Mouse (Mus musculus) left cerebral cortex, postnatal 4 days (tissue): ENCODE measurements around the gene Krtdap. TPM values are rescaled to one million over a fixed set of nuclear protein-coding genes. Genes with fewer than 3 reads are reported as not detected.
"Not testable (repeated sequence)": the region's sequence is repeated elsewhere in the genome, so short reads cannot be mapped to it uniquely, and the experiment has no call there.

Experiments
- DNase-seq: peaks from one replicate; pipeline ENCODE4 v3.0.0-alpha.2; 2022
- intact Hi-C: fragments of 180-260 bp; cut with DNase I; formaldehyde crosslinking; loops from one replicate; pipeline ENCODE4 v1.15.1; 2025
- total RNA-seq, 2 experiments: library from RNA; stranded (reverse); gene quantifications; 2 replicates each; pipeline ENCODE4 v1.2.3; 2021

Krtdap gene
- total RNA-seq, result not detected

DNA sequence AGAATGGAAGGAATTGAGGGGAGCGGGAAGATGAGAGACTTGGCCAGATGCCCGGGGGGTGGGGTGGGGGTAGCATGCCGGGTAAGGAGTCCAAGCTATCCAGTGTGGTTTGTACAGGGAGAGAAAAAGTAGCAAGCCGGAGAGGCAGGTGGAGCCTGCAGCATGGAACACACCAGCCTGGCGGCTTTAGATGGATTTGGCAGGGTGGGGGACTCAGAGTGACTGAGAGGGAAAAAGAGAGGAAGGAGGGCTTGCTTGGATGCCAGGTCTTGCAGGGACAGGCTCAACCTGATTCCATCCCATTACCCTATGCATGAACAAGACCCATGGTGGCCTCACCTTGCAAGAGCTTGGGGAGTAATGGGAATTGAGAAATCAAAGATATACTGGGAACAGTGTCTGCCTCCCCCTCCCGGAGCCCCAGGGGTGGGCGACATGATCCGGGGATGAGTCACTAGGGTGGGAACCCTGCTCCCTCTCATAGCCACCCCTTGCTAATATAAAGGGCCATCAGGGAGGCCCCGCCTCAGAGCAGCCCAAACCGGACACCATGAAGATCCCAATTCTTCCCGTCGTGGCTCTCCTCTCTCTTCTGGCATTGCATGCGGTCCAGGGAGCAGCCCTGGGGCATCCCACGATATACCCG lies at the start of gene Krtdap:
TSS of gene Krtdap (plus strand) at position 520 of the 646 bp plus-strand sequence.
- intact Hi-C loops, result no loop called here
- no peak for DNase-seq

DNA sequence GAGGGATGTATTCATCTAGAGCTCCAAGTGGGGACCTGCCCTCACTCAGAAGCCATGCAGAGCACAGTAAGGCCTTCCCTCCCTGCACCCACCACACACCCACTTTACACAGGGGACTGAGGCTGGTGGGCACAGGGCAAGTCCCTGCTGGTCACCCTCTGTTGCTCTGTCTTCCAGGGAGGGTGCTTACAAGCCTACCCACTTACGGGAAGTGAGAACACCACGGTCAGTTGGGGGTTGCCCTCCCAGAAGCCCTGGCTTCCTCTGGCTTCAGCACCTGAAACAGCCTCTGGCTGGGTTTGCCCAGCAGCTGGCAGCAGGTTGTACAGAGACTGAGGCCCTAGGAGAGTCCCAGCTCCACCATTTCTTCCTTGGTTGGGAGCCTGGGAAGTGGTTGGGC lies 45.1 kb upstream of the Krtdap start:
- intact Hi-C loops, DNase-seq: not testable (repeated sequence)

DNA sequence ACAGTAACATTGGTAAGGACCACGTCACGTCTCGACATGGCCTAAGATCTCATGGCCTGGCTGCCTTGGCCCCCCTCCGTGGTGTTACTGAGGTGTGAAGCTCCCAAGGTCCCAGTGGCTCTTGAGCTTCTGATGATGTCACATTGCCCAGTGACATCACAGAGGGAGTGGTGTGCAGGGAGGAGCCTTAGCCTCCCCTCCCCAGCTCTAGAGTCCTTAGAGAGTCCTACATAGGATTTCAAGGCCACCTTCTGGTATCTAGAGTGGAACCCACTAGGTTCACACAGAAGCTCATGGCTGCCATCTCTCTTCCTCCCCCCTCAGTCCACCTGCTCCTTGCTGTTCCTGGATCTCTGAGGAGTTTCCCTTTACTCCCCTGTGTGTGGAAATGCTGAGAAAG lies 44.1 kb upstream of the Krtdap start, which contains the start of gene Gapdhs:
TSS of gene Gapdhs (minus strand) at position 65 of the 400 bp plus-strand sequence.
- intact Hi-C loops, result not testable (repeated sequence)

DNA sequence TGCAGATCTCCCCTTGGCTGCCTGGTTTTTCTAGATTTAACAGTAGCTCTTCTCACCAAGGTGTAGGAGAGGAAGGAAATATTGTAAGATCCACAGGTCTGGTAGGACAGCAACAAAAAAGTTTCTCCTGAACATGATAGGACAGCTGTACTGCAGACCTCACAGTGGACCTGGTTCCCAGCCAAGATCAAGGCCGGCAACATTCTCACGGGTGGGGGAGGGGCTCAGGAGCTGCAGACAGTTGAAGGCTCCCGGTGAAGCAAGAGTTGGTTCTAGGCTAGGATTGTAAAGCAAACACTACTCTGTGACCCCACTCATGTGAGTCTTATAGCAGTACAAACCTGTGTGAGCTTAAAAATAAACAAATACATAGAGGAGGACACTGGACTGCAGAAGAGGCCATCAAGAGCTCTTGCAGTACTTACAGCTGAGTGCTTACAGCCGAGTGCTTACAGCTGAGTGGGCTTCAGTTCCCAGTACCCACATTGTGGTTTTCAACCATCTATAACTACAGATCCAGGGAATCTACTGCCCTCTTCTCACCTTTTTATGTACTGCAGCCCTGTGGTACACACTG lies 43.6 kb upstream of the Krtdap start:
- intact Hi-C loops, result no loop called here
- peak; percentile 32 for DNase-seq

More for the DNA sequence above, 44.1 kb upstream of the Krtdap start, which contains the start of gene Gapdhs:
- DNase-seq, result not testable (repeated sequence)

DNA sequence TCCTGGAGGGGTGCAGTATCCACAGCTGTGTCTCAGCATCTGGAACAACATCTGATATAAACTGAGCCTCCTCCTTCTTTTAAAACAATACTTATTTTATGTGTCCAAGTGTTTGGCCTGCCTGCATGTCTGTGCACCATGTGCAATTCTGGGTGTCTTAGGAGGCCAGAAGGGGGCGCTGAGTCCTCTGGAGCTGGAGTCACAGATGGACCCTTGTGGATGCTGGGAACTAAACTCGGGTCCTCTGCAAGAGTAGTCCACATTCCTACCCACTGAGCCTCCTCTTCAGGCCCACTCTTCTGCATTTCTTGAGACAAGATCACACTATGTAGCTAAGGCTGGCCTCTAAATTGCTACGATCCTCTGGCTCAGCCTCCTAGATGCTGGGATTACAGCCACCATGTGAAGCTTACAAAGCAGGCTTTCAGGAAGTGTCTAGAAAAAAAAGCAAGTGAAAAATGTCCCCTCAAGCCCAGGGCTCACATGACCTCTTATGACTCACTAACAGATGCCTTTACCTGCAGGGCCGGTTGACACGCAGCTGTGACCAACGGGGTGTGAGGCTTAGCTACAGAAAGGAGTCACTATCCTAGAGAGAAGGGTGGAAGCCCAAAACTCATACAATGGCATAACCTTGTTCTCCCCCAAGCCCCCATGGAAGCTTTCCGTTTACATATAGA lies 40.0 kb upstream of the Krtdap start:
- intact Hi-C loops, result no loop called here
- DNase-seq, result no peak

DNA sequence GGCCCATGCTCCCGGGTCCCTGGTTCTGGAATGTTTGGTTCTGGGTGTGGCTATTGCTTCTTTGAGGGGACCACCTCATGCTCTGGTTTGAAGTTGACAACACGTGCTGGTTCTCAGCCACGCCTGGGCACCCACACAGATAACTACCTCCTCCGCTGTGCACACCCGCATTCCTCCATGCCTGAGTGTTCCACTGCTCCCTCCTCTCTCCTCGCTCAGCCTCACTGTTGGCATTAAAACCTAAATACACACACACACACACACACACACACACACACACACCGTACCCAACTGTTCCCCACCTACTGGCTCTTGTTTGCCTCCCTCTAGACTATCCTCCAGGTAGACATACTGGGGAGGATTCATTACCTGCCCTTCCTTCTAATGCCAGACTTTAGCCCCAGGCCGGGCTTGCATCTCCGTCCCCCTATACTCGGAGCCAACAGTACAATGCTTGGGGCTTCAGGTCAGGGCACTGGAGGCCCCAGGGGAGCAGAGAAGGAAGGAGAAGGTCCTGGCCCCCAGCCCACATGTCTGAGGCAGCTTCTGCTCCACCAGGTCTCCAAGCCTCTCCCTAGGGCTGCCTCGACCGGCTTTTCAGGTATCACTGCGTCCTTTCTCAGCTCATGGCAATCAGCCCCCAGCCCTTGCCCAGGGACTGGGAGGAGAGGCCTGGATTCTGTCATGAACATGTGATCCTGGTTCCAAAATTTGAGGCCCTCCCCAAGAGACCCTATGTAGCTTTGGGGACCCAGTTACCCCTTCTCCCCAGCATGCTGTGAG lies 37.7 kb upstream of the Krtdap start:
- no peak for DNase-seq
- intact Hi-C loops, result no loop called here

DNA sequence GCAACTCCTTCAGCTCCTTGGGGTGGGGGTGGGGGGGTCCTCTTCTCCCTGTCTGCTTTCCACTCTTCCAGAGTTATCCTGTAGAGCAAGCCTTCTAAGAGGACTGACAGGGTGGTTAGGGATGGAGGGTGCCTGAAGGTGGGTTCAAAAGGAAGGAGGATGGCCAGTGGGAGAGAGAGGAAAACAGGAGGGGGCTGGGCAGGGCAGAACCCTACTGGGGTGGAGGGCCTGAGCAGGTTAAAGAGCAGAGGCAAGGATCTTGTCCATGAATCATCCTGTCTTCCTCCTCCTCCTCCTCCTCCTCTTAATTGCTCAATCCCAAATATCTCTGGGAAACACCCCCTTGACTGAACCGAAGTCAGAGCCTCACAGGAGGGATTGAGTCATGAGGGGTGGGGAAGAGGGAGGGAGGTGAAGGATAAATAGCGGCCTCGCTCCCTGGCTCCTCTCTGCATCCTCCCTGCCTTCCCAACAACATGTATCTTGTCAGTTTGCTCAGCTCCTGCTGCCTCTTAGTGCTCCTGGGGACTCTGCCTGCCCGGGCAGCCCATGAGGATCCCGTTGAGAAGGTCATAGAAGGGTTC lies 36.5 kb upstream of the Krtdap start, which contains the start of gene Sbsn:
TSS of gene Sbsn (plus strand) at position 386 of the 584 bp plus-strand sequence.
- intact Hi-C loops, result no loop called here
- no peak for DNase-seq

DNA sequence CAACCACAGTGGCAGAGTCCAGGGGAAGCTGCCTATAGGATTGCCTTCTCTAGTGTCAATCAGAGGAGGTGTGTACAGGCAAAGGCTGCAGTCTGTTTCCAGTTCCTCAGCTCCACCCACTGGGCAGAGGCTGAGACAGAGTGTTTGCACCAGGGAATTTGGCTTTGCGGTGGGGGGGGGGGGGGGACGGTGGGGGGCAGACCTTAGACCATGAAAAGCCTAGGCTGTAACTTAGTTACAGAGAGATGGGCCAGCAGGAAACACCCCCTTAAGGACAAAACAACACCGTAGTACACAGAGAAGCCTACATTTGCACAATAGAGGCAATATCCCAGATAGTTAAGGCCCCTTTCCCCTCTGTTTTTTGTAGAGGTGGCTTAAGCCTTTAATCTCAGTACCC lies 30.7 kb upstream of the Krtdap start:
- intact Hi-C loops, result no loop called here
- no peak for DNase-seq

DNA sequence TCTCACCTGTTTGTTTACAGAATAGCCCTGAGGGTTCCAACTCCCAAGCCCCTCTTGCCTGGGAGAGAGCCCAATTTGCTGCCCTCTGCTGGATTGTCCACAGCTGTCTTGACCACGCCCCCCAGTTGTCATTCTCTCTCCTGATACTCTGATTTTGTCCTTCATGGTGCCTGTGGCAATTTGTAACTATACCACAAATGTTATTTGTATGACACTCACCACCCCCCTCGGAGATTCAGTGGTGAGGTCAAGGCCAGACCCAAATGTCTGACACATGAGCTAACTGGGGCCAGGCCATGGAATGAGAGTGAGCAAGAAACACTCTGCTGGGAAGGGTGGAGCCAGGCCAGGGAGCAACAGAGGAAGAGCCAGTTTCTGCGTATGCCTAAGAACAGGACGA lies 28.8 kb upstream of the Krtdap start:
- intact Hi-C loops, result no loop called here
- DNase-seq, result peak; percentile 48

DNA sequence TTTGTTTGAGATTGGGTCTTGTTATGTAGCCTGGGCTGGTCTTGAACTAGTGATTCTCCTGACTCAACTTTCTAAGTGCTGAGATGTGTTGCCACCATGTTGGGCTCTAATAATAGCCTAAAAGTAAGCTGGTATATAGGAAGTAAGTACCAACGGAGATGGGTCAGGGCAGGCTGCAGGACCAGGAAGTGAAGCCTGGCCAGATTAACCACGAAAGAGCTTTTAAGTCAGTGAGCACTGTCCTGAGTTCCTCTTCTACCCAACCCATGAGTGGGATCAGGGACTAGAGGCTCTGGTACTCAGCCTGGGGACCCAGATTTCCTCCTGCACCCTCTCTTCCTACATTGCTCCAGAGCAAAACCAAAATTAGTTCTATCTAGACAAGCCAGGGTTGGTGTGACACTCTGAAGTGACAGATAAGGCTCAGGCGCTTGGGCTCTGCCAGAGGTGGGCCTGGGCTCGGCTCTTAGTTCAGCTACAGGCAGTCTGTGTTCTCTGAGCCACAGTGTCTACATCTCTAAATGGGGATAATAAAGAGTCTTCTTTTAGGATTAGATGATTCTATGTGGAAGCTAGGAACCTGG lies 25.8 kb upstream of the Krtdap start:
- intact Hi-C loops, result no loop called here

DNA sequence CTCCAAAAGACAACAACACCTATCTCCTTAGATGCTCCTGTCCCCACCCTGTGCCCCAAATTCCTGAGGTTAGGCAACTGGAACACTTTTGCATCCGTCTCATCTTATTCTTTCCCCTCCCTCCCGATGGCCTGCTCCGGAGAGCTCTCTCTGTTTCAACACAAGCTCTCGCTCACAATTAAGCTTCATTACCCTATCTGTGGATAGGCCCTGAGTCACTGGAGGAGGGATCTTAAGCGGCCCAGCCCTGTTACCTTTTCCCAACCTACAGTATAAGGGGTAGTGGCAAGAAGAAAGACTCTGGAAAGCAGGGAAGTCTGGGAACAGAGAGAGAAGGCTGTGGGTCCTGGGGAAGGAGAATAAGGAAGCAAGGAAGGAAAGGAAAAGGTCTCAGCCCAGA lies 24.2 kb upstream of the Krtdap start, which contains the start of gene Dmkn:
TSS of gene Dmkn (plus strand) at position 301 of the 400 bp plus-strand sequence.
- intact Hi-C loops, result no loop called here
- DNase-seq, result no peak

More for the DNA sequence above, 25.8 kb upstream of the Krtdap start:
- DNase-seq, result no peak

DNA sequence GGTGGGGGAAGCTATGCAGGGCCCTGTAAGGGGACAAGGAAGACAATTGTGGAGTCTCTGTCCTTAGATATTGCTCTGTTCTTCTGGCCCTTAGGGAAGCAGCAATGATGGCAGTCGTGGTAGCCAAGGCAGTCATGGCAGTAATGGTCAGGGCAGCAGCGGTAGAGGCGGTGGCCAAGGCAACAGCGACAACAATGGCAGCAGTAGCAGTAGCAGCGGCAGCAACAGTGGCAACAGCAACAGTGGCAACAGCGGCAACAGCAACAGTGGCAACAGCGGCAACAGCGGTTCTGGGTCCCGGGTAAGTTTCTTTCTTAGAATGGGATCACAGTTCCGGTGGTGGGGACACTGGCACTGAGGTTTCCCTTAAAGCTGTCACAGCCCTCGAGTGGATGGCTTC lies 22.5 kb upstream of the Krtdap start:
- DNase-seq, result no peak
- intact Hi-C loops, result no loop called here

DNA sequence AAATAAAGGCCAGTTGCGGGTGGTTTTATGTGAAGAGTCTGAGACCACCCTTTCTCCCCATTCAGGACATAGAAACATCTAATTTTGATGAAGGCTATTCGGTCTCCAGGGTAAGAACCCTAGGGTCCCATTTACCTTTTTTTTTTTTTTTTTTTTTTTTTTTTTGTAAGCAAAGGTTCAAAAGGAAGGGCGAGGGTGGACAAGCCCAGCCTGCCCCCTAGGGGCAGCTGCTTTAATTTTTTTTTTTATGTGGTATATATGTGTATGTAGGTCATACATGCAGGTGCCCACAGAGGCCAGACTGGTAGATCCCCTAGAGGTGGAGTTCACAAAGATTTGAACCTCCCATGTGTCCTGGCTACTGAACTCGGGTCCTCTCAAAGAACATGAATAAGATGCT lies 21.3 kb upstream of the Krtdap start:
- no peak for DNase-seq
- intact Hi-C loops, result no loop called here

DNA sequence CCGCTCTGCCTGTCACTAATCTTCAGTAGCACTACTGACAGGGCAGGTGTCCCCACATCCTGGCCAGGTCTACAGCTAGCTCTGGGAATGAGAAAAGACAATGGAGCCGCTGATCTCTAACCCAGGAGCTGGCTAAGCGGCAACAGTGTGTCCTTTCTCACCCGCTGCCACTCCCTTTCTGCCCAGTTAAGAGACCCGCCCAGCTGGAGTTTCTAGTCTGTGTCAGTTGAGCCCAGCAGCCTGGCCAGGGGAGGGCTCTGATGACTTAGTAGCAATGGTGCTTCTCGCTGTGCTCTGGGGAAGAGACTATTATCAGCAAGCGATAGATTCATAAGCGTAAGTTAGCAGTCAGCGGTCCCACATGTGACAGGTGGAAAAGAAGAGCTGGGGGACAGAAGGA lies 18.5 kb upstream of the Krtdap start:
- DNase-seq, result no peak

DNA sequence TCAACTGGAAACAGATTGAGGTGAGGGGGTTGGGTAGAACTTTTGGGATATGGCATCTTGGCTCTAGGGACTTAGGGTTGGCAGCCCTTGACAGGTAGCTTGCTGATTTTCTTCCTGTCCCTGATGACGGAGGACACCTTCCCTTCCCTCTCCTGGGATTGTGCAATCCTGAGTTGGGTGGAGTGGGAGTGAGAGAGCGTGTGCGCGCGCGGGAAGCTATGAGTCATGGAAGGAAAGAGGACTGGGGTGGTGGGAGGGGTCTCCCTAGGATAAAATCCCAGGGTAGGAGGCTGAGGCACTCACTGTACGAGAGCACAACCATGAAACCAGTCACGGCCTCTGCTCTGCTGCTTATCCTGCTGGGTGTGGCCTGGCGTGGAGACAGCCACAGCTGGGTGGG lies 11.6 kb upstream of the Krtdap start:
- no peak for DNase-seq
- intact Hi-C loops, result no loop called here

More for the DNA sequence above, 18.5 kb upstream of the Krtdap start:
- intact Hi-C loops, result no loop called here

DNA sequence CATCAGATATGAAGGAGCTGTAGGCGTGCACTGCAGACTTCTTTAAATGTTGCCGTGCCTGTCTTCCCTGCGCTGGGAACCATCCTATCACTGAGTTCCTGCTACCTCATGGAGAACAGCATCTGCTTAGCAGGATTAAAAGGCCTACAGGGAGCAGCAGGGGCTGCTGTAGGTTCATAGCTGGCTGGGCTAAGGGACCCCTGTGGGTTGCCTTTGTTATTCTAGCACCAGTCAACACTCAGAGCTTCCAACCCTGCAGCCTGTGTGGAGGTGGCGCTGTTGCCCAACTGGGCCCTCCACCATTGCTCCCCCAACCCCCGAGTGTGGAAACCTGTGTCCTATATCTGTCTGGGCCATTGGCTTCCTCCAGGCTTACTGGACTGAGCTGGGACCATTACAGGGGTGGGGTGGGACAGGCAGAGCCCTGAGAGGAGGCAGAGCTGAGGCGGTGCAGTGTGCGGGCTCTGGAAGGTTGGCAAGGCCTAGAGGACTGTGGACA lies 10.6 kb upstream of the Krtdap start:
- intact Hi-C loops, result no loop called here
- DNase-seq, result peak; percentile 18

DNA sequence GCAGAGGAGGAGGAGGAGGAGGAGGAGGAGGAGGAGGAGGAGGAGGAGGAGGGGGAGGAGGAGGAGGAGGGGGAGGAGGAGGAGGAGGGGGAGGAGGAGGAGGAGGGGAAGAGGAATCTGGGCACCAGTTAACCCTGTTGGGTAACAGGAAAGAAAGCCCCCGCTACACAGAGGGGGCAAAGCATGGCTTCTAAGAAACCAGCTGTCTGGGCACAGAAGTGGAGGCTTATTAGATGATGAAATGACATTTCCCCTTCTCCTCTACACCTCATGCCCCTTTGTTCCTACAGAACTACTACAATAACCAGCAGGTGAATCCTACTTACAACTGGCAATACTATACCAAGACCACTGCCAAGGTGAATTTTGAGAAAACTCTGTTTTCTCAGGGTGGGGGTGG lies 9.8 kb upstream of the Krtdap start:
- DNase-seq, result no peak

DNA sequence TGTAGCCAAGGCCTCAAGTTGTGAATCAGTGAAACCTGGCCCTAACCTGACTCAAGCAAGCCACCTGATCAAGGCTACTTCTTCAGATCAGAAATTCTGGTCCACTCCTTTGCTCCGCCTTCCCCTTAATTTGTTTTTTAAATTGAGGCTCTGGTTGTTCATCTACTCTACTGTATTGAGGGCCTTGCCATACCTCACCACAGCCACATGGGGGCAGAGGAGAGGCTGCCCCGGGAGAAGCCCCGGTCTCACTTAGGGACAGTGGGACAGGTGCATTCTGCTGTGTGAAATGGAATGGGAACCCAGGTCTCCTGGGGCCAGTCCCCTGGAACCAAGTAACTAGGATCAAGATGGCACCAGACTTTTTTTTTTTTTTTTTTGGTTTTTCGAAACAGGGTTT lies 5.9 kb upstream of the Krtdap start:
- intact Hi-C loops, result no loop called here
- no peak for DNase-seq

More for the DNA sequence above, 9.8 kb upstream of the Krtdap start:
- intact Hi-C loops, result no loop called here

DNA sequence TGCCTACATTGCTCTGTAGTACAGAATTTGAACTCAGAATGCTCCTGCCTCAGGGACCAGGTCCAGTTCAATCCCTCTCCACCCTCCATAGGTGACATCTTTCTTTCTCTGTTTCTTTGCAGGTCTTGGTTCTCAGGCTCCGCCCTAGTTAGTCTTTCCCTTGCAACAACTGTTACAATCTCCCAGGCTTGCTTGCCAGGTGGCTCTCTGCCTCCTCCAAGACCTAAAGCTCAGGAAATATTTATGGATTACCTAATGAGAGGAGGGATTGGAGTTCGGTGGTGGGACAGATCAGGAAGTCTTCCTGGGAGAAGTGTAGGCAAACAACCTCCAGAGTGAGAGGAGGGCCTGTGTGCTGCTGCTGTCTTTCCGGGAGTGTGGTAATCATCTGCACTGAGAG lies 5.0 kb upstream of the Krtdap start:
- intact Hi-C loops, result no loop called here
- DNase-seq, result no peak

DNA sequence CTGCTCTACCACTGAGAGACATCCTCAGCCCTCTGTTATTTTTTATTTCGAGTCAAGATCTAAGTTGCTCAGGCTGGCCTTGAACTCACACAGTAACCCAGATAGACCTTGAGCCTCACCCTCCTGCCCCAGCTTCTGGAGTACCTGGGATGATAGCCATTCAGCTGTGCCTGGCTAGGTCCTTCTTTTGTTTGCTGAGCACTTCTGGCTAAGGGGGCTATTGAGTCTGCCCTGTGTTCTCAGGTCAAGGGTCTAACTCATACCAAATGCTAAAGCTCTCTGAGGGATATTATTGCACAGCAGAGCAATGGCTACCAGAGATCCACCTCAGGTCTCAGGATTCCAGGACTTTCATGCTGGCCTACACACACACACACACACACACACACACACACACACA lies 2.5 kb upstream of the Krtdap start:
- no peak for DNase-seq

More for the DNA sequence above, 2.5 kb upstream of the Krtdap start:
- intact Hi-C loops, result no loop called here
